Comparison of ENCODE assay signal across 14 mouse cellular contexts in the genomic region with DNA sequence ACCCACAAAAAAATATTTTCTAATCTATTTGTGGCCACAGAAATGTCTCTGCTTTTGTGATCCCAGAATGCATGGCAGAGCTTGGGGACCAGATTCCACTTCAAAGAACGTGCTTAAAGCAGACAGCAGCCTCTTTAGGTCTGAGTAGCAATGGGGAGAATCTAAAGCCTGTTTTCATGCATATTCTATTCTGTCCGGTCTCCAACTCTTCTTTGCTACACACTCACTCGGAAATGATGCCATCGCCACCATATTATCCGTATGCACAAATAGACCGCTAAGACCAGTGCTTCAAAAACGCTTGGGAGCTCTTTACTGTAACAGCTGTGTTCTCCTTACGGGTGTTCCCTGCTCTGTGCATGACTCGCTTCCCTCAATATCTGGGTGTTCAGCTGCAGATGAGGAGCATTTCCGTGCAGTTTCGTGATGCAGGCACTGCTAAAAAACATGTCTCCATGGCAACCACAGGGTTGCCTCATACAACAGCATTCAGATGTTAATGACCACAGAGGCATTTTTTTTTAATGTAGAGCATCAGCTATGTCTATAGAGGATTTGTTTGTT.
A peak's percentile ranks its signal among the peaks of the same experiment; 100 is the strongest.
DNase-seq lines count a peak whose midpoint lies in the region; ATAC-seq and TF ChIP-seq lines count a peak whose summit lies in the region.
"Had no signal": no experiment of that assay in that cellular context is flagged by ENCODE, and none has a peak within 500 bp of the region (broad histone marks: within the 10 kb centered on the region; RNA-seq: fewer than 3 reads in every experiment).

No protein-coding gene starts in this region.

- WGBS in hindbrain, embryonic 14.5 days, result 34% methylated on average over 11 of the region's 11 CpGs
- WGBS in midbrain, postnatal 0 days, result 22% methylated on average over 11 of the region's 11 CpGs
- 85% methylated on average over 11 of the region's 11 CpGs for WGBS in kidney, embryonic 16.5 days

- H3K9me3 ChIP-seq in hindbrain, embryonic 14.5 days (ENCODE audit: control insufficient read depth, low read length), result no peaks in the 10 kb centered on the region
- H3K9me3 ChIP-seq in midbrain, postnatal 0 days (ENCODE audit: low read length), result no peaks in the 10 kb centered on the region
- no peaks in the 10 kb centered on the region for H3K9me3 ChIP-seq in kidney, embryonic 16.5 days (ENCODE audit: low read length)

- H3K9ac ChIP-seq in hindbrain, embryonic 14.5 days, result no peak overlapping the region
- no peak overlapping the region for H3K9ac ChIP-seq in midbrain, postnatal 0 days (replicated peaks; ENCODE audit: low read length, poor library complexity, severe bottlenecking)
- no peak overlapping the region for H3K9ac ChIP-seq in kidney, embryonic 16.5 days (replicated peaks; ENCODE audit: low read length)

- peaks cover 10% of the 10 kb centered on the region; the same call in 1 of the 2 replicates for H3K4me1 ChIP-seq in hindbrain, embryonic 14.5 days (replicated peaks; ENCODE audit: control insufficient read depth, insufficient read depth, low read length)
- peaks cover 6% of the 10 kb centered on the region for H3K4me1 ChIP-seq in midbrain, postnatal 0 days (ENCODE audit: insufficient read depth, low read length)
- no peaks in the 10 kb centered on the region for H3K4me1 ChIP-seq in kidney, embryonic 16.5 days (ENCODE audit: insufficient read depth, low read length)

- no peaks in the 10 kb centered on the region for H3K27me3 ChIP-seq in hindbrain, embryonic 14.5 days (ENCODE audit: control insufficient read depth, insufficient read depth, low read length)
- no peaks in the 10 kb centered on the region for H3K27me3 ChIP-seq in midbrain, postnatal 0 days (ENCODE audit: insufficient read depth, low read length)
- no peaks in the 10 kb centered on the region for H3K27me3 ChIP-seq in kidney, embryonic 16.5 days (ENCODE audit: insufficient read depth, low read length)

- intact Hi-C loops in heart, postnatal 14 days (cut with DNase I), result no loop called here

- H3K27ac ChIP-seq in hindbrain, embryonic 14.5 days, result peak overlapping the region; percentile 70
- peak overlapping the region; percentile 73 for H3K27ac ChIP-seq in midbrain, postnatal 0 days (ENCODE audit: low read depth, low read length)
- no peak overlapping the region for H3K27ac ChIP-seq in kidney, embryonic 16.5 days (ENCODE audit: low read length)

- peak overlapping the region; percentile 8; the same call in 1 of the 2 replicates for H3K4me2 ChIP-seq in hindbrain, embryonic 14.5 days (replicated peaks)
- H3K4me2 ChIP-seq in midbrain, postnatal 0 days (ENCODE audit: low read depth, low read length, poor library complexity, severe bottlenecking), result no peak overlapping the region
- no peak overlapping the region for H3K4me2 ChIP-seq in kidney, embryonic 16.5 days (replicated peaks; ENCODE audit: low read depth, low read length)

- TF ChIP-seq CTCF in midbrain, postnatal 0 days (IDR thresholded peaks at IDR 0.05), result no peak

- ATAC-seq in hindbrain, embryonic 14.5 days (ENCODE audit: low FRiP score), result peak; percentile 43; the same call in 1 of the 2 replicates
- ATAC-seq in midbrain, postnatal 0 days (ENCODE audit: low FRiP score), result peak; percentile 77; the same call in 1 of the 2 replicates
- no peak for ATAC-seq in kidney, embryonic 16.5 days (ENCODE audit: low FRiP score, low TSS enrichment)

- no peaks in the 10 kb centered on the region for H3K36me3 ChIP-seq in hindbrain, embryonic 14.5 days (replicated peaks; ENCODE audit: control insufficient read depth, insufficient read depth)
- no peaks in the 10 kb centered on the region for H3K36me3 ChIP-seq in midbrain, postnatal 0 days (ENCODE audit: insufficient read depth, low read length)
- no peaks in the 10 kb centered on the region for H3K36me3 ChIP-seq in kidney, embryonic 16.5 days (ENCODE audit: insufficient read depth, low read length)

- DNase-seq in heart, adult 11 months, result peak; percentile 90
- DNase-seq in heart, postnatal 14 days, result no peak
- peak; percentile 84 for DNase-seq in brain, adult 2 months (ENCODE audit: low read depth, low spot score)
- DNase-seq in hindbrain, embryonic 14.5 days (ENCODE audit: low spot score), result peak; percentile 64
- DNase-seq in midbrain, postnatal 0 days (ENCODE audit: low spot score), result peak; percentile 81
- no peak for DNase-seq in adrenal gland, postnatal 4 days (ENCODE audit: low spot score in 2 of 2)
- no peak for DNase-seq in embryo, embryonic 10.5 days (ENCODE audit: low spot score)
- DNase-seq: adrenal gland, adult 8-10 months; cerebellum, adult 8-10 months; heart, postnatal 36 days; kidney, postnatal 14 days; lung, postnatal 10 days; thymus, postnatal 25 days had no signal

- H3K4me3 ChIP-seq in hindbrain, embryonic 14.5 days (replicated peaks; ENCODE audit: low read length), result no peak overlapping the region
- H3K4me3 ChIP-seq in midbrain, postnatal 0 days (ENCODE audit: low read depth, low read length), result no peak overlapping the region
- H3K4me3 ChIP-seq in kidney, embryonic 16.5 days (ENCODE audit: low read length), result no peak overlapping the region

Comparison
In these comparisons a context has a peak if more than half of its experiments do, and no peak if none do; other contexts are left out.
1. DNase-seq: peak in heart, adult 11 months (single experiment), brain, adult 2 months (single experiment), hindbrain, embryonic 14.5 days (single experiment) and midbrain, postnatal 0 days (single experiment); none in heart, postnatal 14 days (0 of 2), adrenal gland, postnatal 4 days (0 of 2) and embryo, embryonic 10.5 days (single experiment).